Mouse (Mus musculus) liver, embryonic 16.5 days (tissue): ENCODE measurements around the gene Rnaset2a. TPM values are rescaled to one million over a fixed set of nuclear protein-coding genes. Genes with fewer than 3 reads are reported as not detected.
A peak's percentile ranks its signal among the peaks of the same experiment; 100 is the strongest.
"Not testable (repeated sequence)": the region's sequence is repeated elsewhere in the genome, so short reads cannot be mapped to it uniquely, and the experiment has no call there.

ENCODE experiments used
- ATAC-seq: fragments of 200-750 bp; cut with Nextera tagmentation; 2 replicates; pipeline ENCODE4 v1.8.0; 2017; ENCODE audit warnings: low read depth, mild to moderate bottlenecking, moderate number of reproducible peaks, moderate library complexity
- H3K27ac ChIP-seq: fragments of 300-500 bp; sonication (generic); 2 replicates; pipeline ENCODE4 v1.5.1; 2014; ENCODE audit warnings: mild to moderate bottlenecking, low read length
- H3K27me3 ChIP-seq: fragments of 300-500 bp; sonication (generic); 2 replicates; pipeline ENCODE4 v1.6.1; 2014; ENCODE audit warnings: low read depth, low read length, mixed read lengths; ENCODE audit not compliant: control insufficient read depth, insufficient read depth
- H3K36me3 ChIP-seq: fragments of 300-500 bp; sonication (generic); 2 replicates; pipeline ENCODE4 v1.6.1; 2014; ENCODE audit warnings: mild to moderate bottlenecking; ENCODE audit not compliant: control insufficient read depth, insufficient read depth
- H3K4me1 ChIP-seq: fragments of 300-500 bp; sonication (generic); 2 replicates; pipeline ENCODE4 v1.6.1; 2014; ENCODE audit warnings: low read depth, low read length, mixed read lengths; ENCODE audit not compliant: control insufficient read depth
- H3K4me2 ChIP-seq: fragments of 300-500 bp; sonication (generic); 2 replicates; pipeline ENCODE4 v1.6.1; 2014; ENCODE audit warnings: low read depth, low read length, mixed read lengths
- H3K4me3 ChIP-seq: fragments of 300-500 bp; sonication (generic); 2 replicates; pipeline ENCODE4 v1.5.1; 2014; ENCODE audit warnings: low read depth, mild to moderate bottlenecking, low read length
- H3K9ac ChIP-seq: fragments of 300-500 bp; sonication (generic); 2 replicates; pipeline ENCODE4 v1.6.1; 2014; ENCODE audit warnings: low read depth, low read length
- H3K9me3 ChIP-seq: fragments of 300-500 bp; sonication (generic); replicated peaks from 2 replicates; pipeline ENCODE4 v1.6.1; 2016; ENCODE audit warnings: low read length; ENCODE audit not compliant: control insufficient read depth
- WGBS: fragments of 180-500 bp; shearing (Covaris S2); extraction: QIAGEN DNeasy Blood & Tissue Kit; methylation state at CpG from one replicate; pipeline ENCODE4 v1.1.7; 2014; ENCODE audit not compliant: insufficient replicate concordance; 5-methylcytosine and 5-hydroxymethylcytosine counted together
- polyA plus RNA-seq: library from polyadenylated mRNA; unstranded; fragments of >200 nt; fragmentation: Nextera tagmentation; extraction: Ambion mirVana; gene quantifications from 2 replicates; pipeline ENCODE4 v1.2.1, GENCODE M21; 2015

Gene Rnaset2a
- polyA plus RNA-seq, 1 experiment from 2014 or later = 17.2 TPM

- peak; percentile 1; the same call in 1 of the 2 replicates for ATAC-seq
- H3K4me2 ChIP-seq = peak overlapping the region; percentile 68
- H3K36me3 ChIP-seq, H3K27ac ChIP-seq, H3K27me3 ChIP-seq, H3K4me1 ChIP-seq, H3K9me3 ChIP-seq: not testable (repeated sequence)
- H3K4me3 ChIP-seq = peak overlapping the region; percentile 66
- peak overlapping the region; percentile 63 for H3K9ac ChIP-seq
- 15% methylated on average over 5 of the region's 5 CpGs for WGBS
These were observed 966 bp downstream of the Rnaset2a start for GRCm38 (mm10) chr17:8146931-8147330.

- not testable (repeated sequence) for H3K4me3 ChIP-seq, H3K27me3 ChIP-seq, H3K4me2 ChIP-seq, ATAC-seq, H3K27ac ChIP-seq, H3K9me3 ChIP-seq, H3K9ac ChIP-seq, H3K36me3 ChIP-seq, H3K4me1 ChIP-seq
- WGBS = 70% methylated on average over 13 of the region's 14 CpGs
These were observed 3.9 kb downstream of the Rnaset2a start for GRCm38 (mm10) chr17:8143802-8144673.

GRCm38 (mm10) chr17:8140210-8140609 is 7.7 kb downstream of the Rnaset2a start:
- not testable (repeated sequence) for ATAC-seq, H3K4me1 ChIP-seq, H3K9me3 ChIP-seq, H3K4me2 ChIP-seq, H3K9ac ChIP-seq, H3K4me3 ChIP-seq, H3K36me3 ChIP-seq, H3K27ac ChIP-seq, H3K27me3 ChIP-seq
- WGBS = 58% methylated on average over 3 of the region's 3 CpGs

- WGBS = 91% methylated on average over 5 of the region's 5 CpGs
- not testable (repeated sequence) for H3K27ac ChIP-seq, ATAC-seq, H3K4me2 ChIP-seq, H3K9me3 ChIP-seq, H3K4me1 ChIP-seq, H3K36me3 ChIP-seq, H3K27me3 ChIP-seq, H3K4me3 ChIP-seq, H3K9ac ChIP-seq
These were observed 9.8 kb downstream of the Rnaset2a start for GRCm38 (mm10) chr17:8138116-8138515.

GRCm38 (mm10) chr17:8130849-8131248 is 17.0 kb downstream of the Rnaset2a start:
- H3K36me3 ChIP-seq, H3K4me3 ChIP-seq, H3K27ac ChIP-seq, H3K4me2 ChIP-seq, H3K4me1 ChIP-seq, H3K9me3 ChIP-seq, H3K9ac ChIP-seq, H3K27me3 ChIP-seq: not testable (repeated sequence)
- peak; percentile 21; the same call in 1 of the 2 replicates for ATAC-seq
- WGBS = no CpG with 5 or more reads among the region's 6 CpGs

- H3K27me3 ChIP-seq, H3K27ac ChIP-seq, H3K4me2 ChIP-seq, H3K9me3 ChIP-seq, ATAC-seq, H3K4me3 ChIP-seq, H3K9ac ChIP-seq, H3K36me3 ChIP-seq, H3K4me1 ChIP-seq: not testable (repeated sequence)
- 67% methylated on average over 9 of the region's 9 CpGs for WGBS
These were observed 18.3 kb downstream of the Rnaset2a start for GRCm38 (mm10) chr17:8129578-8129977.

GRCm38 (mm10) chr17:8128326-8128993 is 19.4 kb downstream of the Rnaset2a start:
- not testable (repeated sequence) for ATAC-seq, H3K27me3 ChIP-seq, H3K9ac ChIP-seq, H3K4me3 ChIP-seq, H3K27ac ChIP-seq, H3K4me1 ChIP-seq, H3K4me2 ChIP-seq, H3K36me3 ChIP-seq, H3K9me3 ChIP-seq
- WGBS = no CpG with 5 or more reads among the region's 7 CpGs

- H3K27me3 ChIP-seq, H3K36me3 ChIP-seq, H3K27ac ChIP-seq, ATAC-seq, H3K4me1 ChIP-seq, H3K9me3 ChIP-seq, H3K4me3 ChIP-seq, H3K4me2 ChIP-seq, H3K9ac ChIP-seq: not testable (repeated sequence)
- WGBS = 57% methylated on average over 2 of the region's 6 CpGs
These were observed 23.3 kb downstream of the Rnaset2a start for GRCm38 (mm10) chr17:8124586-8124985.

- not testable (repeated sequence) for H3K4me1 ChIP-seq, H3K27ac ChIP-seq, H3K9ac ChIP-seq, ATAC-seq, H3K27me3 ChIP-seq, H3K36me3 ChIP-seq, H3K4me2 ChIP-seq, H3K4me3 ChIP-seq, H3K9me3 ChIP-seq
- WGBS = no CpG with 5 or more reads among the region's 3 CpGs
These were observed 24.9 kb downstream of the Rnaset2a start for GRCm38 (mm10) chr17:8122974-8123373.
